Mouse (Mus musculus) forebrain, postnatal 0 days (tissue): ENCODE data around the gene Prm3. TPM values are rescaled to one million over a fixed set of nuclear protein-coding genes. Genes with fewer than 3 reads are reported as not detected.

Source experiments
- ATAC-seq: fragments of 200-750 bp; cut with Nextera tagmentation; 2 replicates; pipeline ENCODE4 v1.8.0; 2017; ENCODE audit warnings: mild to moderate bottlenecking, moderate library complexity
- DNase-seq: peaks from one replicate; pipeline ENCODE4 v3.0.0-alpha.2; 2015
- H3K27ac ChIP-seq: fragments of 300-500 bp; sonication (generic); 2 replicates; pipeline ENCODE4 v1.5.1; 2014; ENCODE audit warnings: low read depth, mild to moderate bottlenecking, antibody characterized with exemption, low read length, moderate library complexity, mixed read lengths
- H3K27me3 ChIP-seq: fragments of 300-500 bp; sonication (generic); 2 replicates; pipeline ENCODE4 v1.6.1; 2014; ENCODE audit warnings: mild to moderate bottlenecking, low read length, mixed read lengths; ENCODE audit not compliant: insufficient read depth
- H3K36me3 ChIP-seq: fragments of 300-500 bp; sonication (generic); 2 replicates; pipeline ENCODE4 v1.6.1; 2014; ENCODE audit warnings: mild to moderate bottlenecking, moderate library complexity; ENCODE audit not compliant: insufficient read depth
- H3K4me1 ChIP-seq: fragments of 300-500 bp; sonication (generic); 2 replicates; pipeline ENCODE4 v1.6.1; 2014; ENCODE audit warnings: antibody characterized with exemption; ENCODE audit not compliant: insufficient read depth
- H3K4me2 ChIP-seq: fragments of 300-500 bp; sonication (generic); 2 replicates; pipeline ENCODE4 v1.6.1; 2014; ENCODE audit warnings: low read depth, mild to moderate bottlenecking, moderate library complexity
- H3K4me3 ChIP-seq: fragments of 300-500 bp; sonication (generic); 2 replicates; pipeline ENCODE4 v1.5.1; 2014; ENCODE audit warnings: low read depth, low read length, mixed read lengths
- H3K9ac ChIP-seq: fragments of 300-500 bp; sonication (generic); 2 replicates; pipeline ENCODE4 v1.6.1; 2014; ENCODE audit warnings: mild to moderate bottlenecking
- H3K9me3 ChIP-seq: fragments of 300-500 bp; sonication (generic); 2 replicates; pipeline ENCODE4 v1.6.1; 2016; ENCODE audit warnings: low read length
- CTCF ChIP-seq: sonication (generic); IDR thresholded peaks from 2 replicates; pipeline ENCODE4 v1.5.1; 2016; ENCODE audit warnings: antibody characterized with exemption, control low read depth, low read depth
- WGBS: fragments of 180-500 bp; shearing (Covaris S2); extraction: QIAGEN DNeasy Blood & Tissue Kit; methylation state at CpG from one replicate; pipeline ENCODE4 v1.1.7; 2014; 5-methylcytosine and 5-hydroxymethylcytosine counted together
- polyA plus RNA-seq: library from polyadenylated mRNA; unstranded; fragments of >200 nt; fragmentation: Nextera tagmentation; extraction: Ambion mirVana; gene quantifications from 2 replicates; pipeline ENCODE4 v1.2.1, GENCODE M21; 2015
- total RNA-seq: library from RNA; depleted of rRNA; stranded (reverse); fragments of >200 nt; gene quantifications from 2 replicates; pipeline ENCODE4 v1.2.3, GENCODE M21; 2014

Prm3 gene
- total and polyA plus RNA-seq, 2 experiments from 2014 or later, result not detected

- no peaks in the 10 kb centered on the region for H3K4me1 ChIP-seq
- H3K27me3 ChIP-seq, result peaks cover 5% of the 10 kb centered on the region; the same call in 1 of the 2 replicates
- ATAC-seq (no peak), DNase-seq (no peak)
- no peak overlapping the region for H3K4me2 ChIP-seq
- H3K9ac ChIP-seq, result no peak overlapping the region
- no peak overlapping the region for H3K27ac ChIP-seq
- H3K9me3 ChIP-seq, result no peaks in the 10 kb centered on the region
- no peaks in the 10 kb centered on the region for H3K36me3 ChIP-seq
- TF ChIP-seq CTCF, result no peak
- 44% methylated on average over 9 of the region's 9 CpGs for WGBS
- H3K4me3 ChIP-seq, result no peak overlapping the region
These were observed 8.8 kb downstream of the Prm3 start for GRCm38 (mm10) chr16:10781862-10782371.

- Histone ChIP-seq H3K4me3 (no peak overlapping the region), H3K36me3 (no peaks in the 10 kb centered on the region), H3K27me3 (peaks cover 5% of the 10 kb centered on the region; the same call in 1 of the 2 replicates), H3K9ac (no peak overlapping the region), H3K4me1 (no peaks in the 10 kb centered on the region), H3K4me2 (no peak overlapping the region), H3K9me3 (no peaks in the 10 kb centered on the region), H3K27ac (no peak overlapping the region)
- TF ChIP-seq CTCF, result no peak
- DNase-seq (no peak), ATAC-seq (no peak)
- 83% methylated on average over 5 of the region's 5 CpGs for WGBS
These were observed 10.0 kb downstream of the Prm3 start for GRCm38 (mm10) chr16:10780631-10781120.

GRCm38 (mm10) chr16:10777579-10778160 is 13.0 kb downstream of the Prm3 start:
- no peak overlapping the region for H3K9ac ChIP-seq
- H3K36me3 ChIP-seq, result no peaks in the 10 kb centered on the region
- 66% methylated on average over 5 of the region's 5 CpGs for WGBS
- TF ChIP-seq CTCF, result no peak
- DNase-seq, result no peak
- H3K9me3 ChIP-seq, result no peaks in the 10 kb centered on the region
- H3K27ac ChIP-seq, result no peak overlapping the region
- no peaks in the 10 kb centered on the region for H3K27me3 ChIP-seq
- H3K4me1 ChIP-seq, result no peaks in the 10 kb centered on the region
- H3K4me2 ChIP-seq, result no peak overlapping the region
- H3K4me3 ChIP-seq, result no peak overlapping the region
- no peak for ATAC-seq

GRCm38 (mm10) chr16:10776322-10776721 is 14.4 kb downstream of the Prm3 start:
- Histone ChIP-seq H3K36me3 (no peaks in the 10 kb centered on the region), H3K4me3 (no peak overlapping the region), H3K4me1 (no peaks in the 10 kb centered on the region), H3K9me3 (no peaks in the 10 kb centered on the region), H3K4me2 (no peak overlapping the region), H3K9ac (no peak overlapping the region), H3K27me3 (no peaks in the 10 kb centered on the region), H3K27ac (no peak overlapping the region)
- TF ChIP-seq CTCF, result no peak
- DNase-seq, result no peak
- no peak for ATAC-seq
- 67% methylated on average over 7 of the region's 7 CpGs for WGBS

GRCm38 (mm10) chr16:10774726-10775125 is 16.0 kb downstream of the Prm3 start:
- H3K4me3 ChIP-seq, result no peak overlapping the region
- ATAC-seq (no peak), DNase-seq (no peak)
- H3K9ac ChIP-seq, result no peak overlapping the region
- no peak overlapping the region for H3K4me2 ChIP-seq
- 66% methylated on average over 4 of the region's 4 CpGs for WGBS
- no peak for TF ChIP-seq CTCF
- H3K36me3 ChIP-seq, result no peaks in the 10 kb centered on the region
- H3K27me3 ChIP-seq, result no peaks in the 10 kb centered on the region
- H3K4me1 ChIP-seq, result no peaks in the 10 kb centered on the region
- no peaks in the 10 kb centered on the region for H3K9me3 ChIP-seq
- H3K27ac ChIP-seq, result no peak overlapping the region

- H3K4me3 ChIP-seq, result no peak overlapping the region
- no peak overlapping the region for H3K27ac ChIP-seq
- DNase-seq, result no peak
- no peaks in the 10 kb centered on the region for H3K9me3 ChIP-seq
- no peaks in the 10 kb centered on the region for H3K27me3 ChIP-seq
- H3K4me2 ChIP-seq, result no peak overlapping the region
- TF ChIP-seq CTCF, result no peak
- no peak for ATAC-seq
- no peak overlapping the region for H3K9ac ChIP-seq
- no peaks in the 10 kb centered on the region for H3K36me3 ChIP-seq
- no peaks in the 10 kb centered on the region for H3K4me1 ChIP-seq
- WGBS, result 89% methylated on average over 8 of the region's 8 CpGs
These were observed 17.2 kb downstream of the Prm3 start for GRCm38 (mm10) chr16:10773543-10773942.

GRCm38 (mm10) chr16:10771769-10772510 is 18.8 kb downstream of the Prm3 start:
- WGBS, result 78% methylated on average over 19 of the region's 19 CpGs
- Histone ChIP-seq H3K4me1 (no peaks in the 10 kb centered on the region), H3K27me3 (no peaks in the 10 kb centered on the region), H3K4me2 (no peak overlapping the region), H3K9me3 (no peaks in the 10 kb centered on the region), H3K36me3 (no peaks in the 10 kb centered on the region), H3K4me3 (no peak overlapping the region), H3K27ac (no peak overlapping the region), H3K9ac (no peak overlapping the region)
- TF ChIP-seq CTCF, result no peak
- DNase-seq (no peak), ATAC-seq (no peak)
